In genomic region chr9:44391466-44391865, GRCm38 (mm10) we compare ENCODE assay signal across 9 mouse cellular contexts. TPM values are rescaled to one million over a fixed set of nuclear protein-coding genes. Genes with fewer than 3 reads are reported as not detected.
DNase-seq lines count a peak whose midpoint lies in the region; ATAC-seq and TF ChIP-seq lines count a peak whose summit lies in the region.
"Had no signal": no experiment of that assay in that cellular context is flagged by ENCODE, and none has a peak within 500 bp of the region (broad histone marks: within the 10 kb centered on the region; RNA-seq: fewer than 3 reads in every experiment).

No protein-coding gene starts in this region.

- peak; percentile 66 to 89 for DNase-seq in heart, adult 18-20 months
- DNase-seq in heart, embryonic 10.5 days (ENCODE audit: low spot score): no peak
- peak; percentile 80 for DNase-seq in adrenal gland, postnatal 25 days
- peak; percentile 85 for DNase-seq in induced T-regulatory cell, adult 2 months (ENCODE audit: low read depth)
- DNase-seq in limb, embryonic 10.5 days (ENCODE audit: low spot score): peak; percentile 75
- DNase-seq in spleen, postnatal 36 days (ENCODE audit: low spot score in 2 of 2): peak; percentile 65 to 74

- H3K27me3 ChIP-seq in heart, embryonic 10.5 days (ENCODE audit: insufficient read depth, poor library complexity, severe bottlenecking): no peaks in the 10 kb centered on the region
- no peaks in the 10 kb centered on the region for H3K27me3 ChIP-seq in limb, embryonic 10.5 days (ENCODE audit: low read depth, poor library complexity, severe bottlenecking)
- H3K27me3 ChIP-seq in midbrain, embryonic 13.5 days: no peaks in the 10 kb centered on the region
- H3K27me3 ChIP-seq: limb, embryonic 13.5 days had no signal

- H3K4me1 ChIP-seq in heart, embryonic 10.5 days: peaks cover 5% of the 10 kb centered on the region
- no peaks in the 10 kb centered on the region for H3K4me1 ChIP-seq in embryonic fibroblast, embryonic 13.5 days (ENCODE audit: control insufficient read depth, insufficient read depth, low read length)
- H3K4me1 ChIP-seq in limb, embryonic 10.5 days: no peaks in the 10 kb centered on the region
- peaks cover 6% of the 10 kb centered on the region for H3K4me1 ChIP-seq in midbrain, embryonic 13.5 days (replicated peaks)
- H3K4me1 ChIP-seq: limb, embryonic 13.5 days had no signal

- H3K36me3 ChIP-seq in heart, embryonic 10.5 days: peaks cover 65% of the 10 kb centered on the region
- H3K36me3 ChIP-seq in limb, embryonic 10.5 days: peaks cover 65% of the 10 kb centered on the region
- H3K36me3 ChIP-seq in midbrain, embryonic 13.5 days: peaks cover 59% of the 10 kb centered on the region

- no peaks in the 10 kb centered on the region for H3K9me3 ChIP-seq in heart, embryonic 10.5 days
- no peaks in the 10 kb centered on the region for H3K9me3 ChIP-seq in limb, embryonic 10.5 days (replicated peaks)
- no peaks in the 10 kb centered on the region for H3K9me3 ChIP-seq in midbrain, embryonic 13.5 days
- H3K9me3 ChIP-seq: limb, embryonic 13.5 days had no signal

- no peak overlapping the region for H3K4me3 ChIP-seq in heart, embryonic 10.5 days
- H3K4me3 ChIP-seq in embryonic fibroblast, embryonic 13.5 days (ENCODE audit: insufficient read depth, low read length): no peak overlapping the region
- no peak overlapping the region for H3K4me3 ChIP-seq in limb, embryonic 10.5 days
- H3K4me3 ChIP-seq in midbrain, embryonic 13.5 days (replicated peaks): no peak overlapping the region
- H3K4me3 ChIP-seq: limb, embryonic 13.5 days had no signal

- no peak overlapping the region for H3K27ac ChIP-seq in heart, embryonic 10.5 days
- H3K27ac ChIP-seq in embryonic fibroblast, embryonic 13.5 days (ENCODE audit: insufficient read depth, low read length): no peak overlapping the region
- no peak overlapping the region for H3K27ac ChIP-seq in limb, embryonic 10.5 days
- H3K27ac ChIP-seq in midbrain, embryonic 13.5 days: no peak overlapping the region
- H3K27ac ChIP-seq: limb, embryonic 13.5 days had no signal

- peak; percentile 60; the same call in 1 of the 2 replicates for TF ChIP-seq CTCF in embryonic fibroblast, embryonic 13.5 days (IDR thresholded peaks at IDR 0.05; ENCODE audit: borderline replicate concordance, insufficient read depth, low read length)

- H3K4me2 ChIP-seq in midbrain, embryonic 13.5 days (replicated peaks): no peak overlapping the region
- H3K4me2 ChIP-seq: limb, embryonic 13.5 days had no signal

- no peak overlapping the region for H3K9ac ChIP-seq in midbrain, embryonic 13.5 days (replicated peaks)
- H3K9ac ChIP-seq: limb, embryonic 13.5 days had no signal

- WGBS in heart, embryonic 10.5 days: 37% methylated on average over 4 of the region's 4 CpGs
- WGBS in limb, embryonic 10.5 days: 47% methylated on average over 4 of the region's 4 CpGs
- WGBS in midbrain, embryonic 13.5 days: 46% methylated on average over 4 of the region's 4 CpGs

- peak; percentile 52 for ATAC-seq in midbrain, embryonic 13.5 days

- no peak for TF ChIP-seq POLR2A in embryonic fibroblast, embryonic 13.5 days (IDR thresholded peaks at IDR 0.05; ENCODE audit: low read depth, low read length)

RNA-seq across cellular contexts. Expression of gene Slc37a4, which starts 5.2 kb away (rescaled TPM):
- 10 to 100 TPM; 17.8 to 20.3 TPM for total RNA-seq in heart, adult 18-20 months (2021)
- 25.3 and 33.4 TPM in 2 replicates for polyA plus RNA-seq in heart, embryonic 10.5 days (2016; fragmentation: Nextera tagmentation; extraction: Ambion mirVana)
- total RNA-seq in adrenal gland, postnatal 25 days (2021): 21.4 and 27.1 TPM in 2 replicates
- polyA plus RNA-seq in embryonic fibroblast, embryonic 13.5 days (2011; ENCODE audit: insufficient read length, low read depth, missing spikeins): 7.0 and 7.7 TPM in 2 replicates
- 8.4 and 9.7 TPM in 2 replicates for polyA plus RNA-seq in limb, embryonic 10.5 days (2016; fragmentation: Nextera tagmentation; extraction: Ambion mirVana)
- 34.7 and 35.9 TPM in 2 replicates for polyA plus RNA-seq in midbrain, embryonic 13.5 days (2015; fragmentation: Nextera tagmentation; extraction: Ambion mirVana)

RNA-seq across cellular contexts. Expression of gene Hyou1, which starts 12.2 kb away (rescaled TPM):
- total RNA-seq in heart, adult 18-20 months (2021): 10 to 100 TPM; 46.6 to 65.5 TPM
- polyA plus RNA-seq in heart, embryonic 10.5 days (2016; fragmentation: Nextera tagmentation; extraction: Ambion mirVana): 23.4 and 25.0 TPM in 2 replicates
- total RNA-seq in adrenal gland, postnatal 25 days (2021): 144 and 148 TPM in 2 replicates
- polyA plus RNA-seq in embryonic fibroblast, embryonic 13.5 days (2011; ENCODE audit: insufficient read length, low read depth, missing spikeins): 88.7 and 101 TPM in 2 replicates
- polyA plus RNA-seq in limb, embryonic 10.5 days (2016; fragmentation: Nextera tagmentation; extraction: Ambion mirVana): 41.3 and 43.4 TPM in 2 replicates
- 28.1 and 28.4 TPM in 2 replicates for polyA plus RNA-seq in midbrain, embryonic 13.5 days (2015; fragmentation: Nextera tagmentation; extraction: Ambion mirVana)

RNA-seq across cellular contexts. Expression of gene Rps25, which starts 15.5 kb away (rescaled TPM):
- total RNA-seq in heart, adult 18-20 months (2021): 100 to 1,000 TPM; 788 to 877 TPM
- polyA plus RNA-seq in heart, embryonic 10.5 days (2016; fragmentation: Nextera tagmentation; extraction: Ambion mirVana): 1,461 and 1,463 TPM in 2 replicates
- 1,083 and 1,176 TPM in 2 replicates for total RNA-seq in adrenal gland, postnatal 25 days (2021)
- 2,978 and 3,912 TPM in 2 replicates for polyA plus RNA-seq in embryonic fibroblast, embryonic 13.5 days (2011; ENCODE audit: insufficient read length, low read depth, missing spikeins)
- 2,001 and 2,302 TPM in 2 replicates for polyA plus RNA-seq in limb, embryonic 10.5 days (2016; fragmentation: Nextera tagmentation; extraction: Ambion mirVana)
- 1,334 and 1,353 TPM in 2 replicates for polyA plus RNA-seq in midbrain, embryonic 13.5 days (2015; fragmentation: Nextera tagmentation; extraction: Ambion mirVana)

RNA-seq across cellular contexts. Expression of gene Trappc4, which starts 15.9 kb away (rescaled TPM):
- 10 to 100 TPM; 42.0 to 43.6 TPM for total RNA-seq in heart, adult 18-20 months (2021)
- 104 and 117 TPM in 2 replicates for polyA plus RNA-seq in heart, embryonic 10.5 days (2016; fragmentation: Nextera tagmentation; extraction: Ambion mirVana)
- total RNA-seq in adrenal gland, postnatal 25 days (2021): 89.7 and 92.0 TPM in 2 replicates
- 104 and 112 TPM in 2 replicates for polyA plus RNA-seq in embryonic fibroblast, embryonic 13.5 days (2011; ENCODE audit: insufficient read length, low read depth, missing spikeins)
- 158 and 166 TPM in 2 replicates for polyA plus RNA-seq in limb, embryonic 10.5 days (2016; fragmentation: Nextera tagmentation; extraction: Ambion mirVana)
- polyA plus RNA-seq in midbrain, embryonic 13.5 days (2015; fragmentation: Nextera tagmentation; extraction: Ambion mirVana): 357 and 364 TPM in 2 replicates

RNA-seq across cellular contexts. Expression of gene Ccdc84, which starts 26.9 kb away (rescaled TPM):
- 1 to 10 TPM; 5.0 to 6.0 TPM for total RNA-seq in heart, adult 18-20 months (2021)
- polyA plus RNA-seq in heart, embryonic 10.5 days (2016; fragmentation: Nextera tagmentation; extraction: Ambion mirVana): 21.9 and 28.0 TPM in 2 replicates
- total RNA-seq in adrenal gland, postnatal 25 days (2021): 20.4 and 21.9 TPM in 2 replicates
- 10.2 and 13.4 TPM in 2 replicates for polyA plus RNA-seq in embryonic fibroblast, embryonic 13.5 days (2011; ENCODE audit: insufficient read length, low read depth, missing spikeins)
- polyA plus RNA-seq in limb, embryonic 10.5 days (2016; fragmentation: Nextera tagmentation; extraction: Ambion mirVana): 23.1 and 24.3 TPM in 2 replicates
- polyA plus RNA-seq in midbrain, embryonic 13.5 days (2015; fragmentation: Nextera tagmentation; extraction: Ambion mirVana): 36.7 and 40.7 TPM in 2 replicates
